Mouse (Mus musculus) MEL (cell line): ENCODE measurements around the gene Sec1. TPM values are rescaled to one million over a fixed set of nuclear protein-coding genes. Genes with fewer than 3 reads are reported as not detected.

Source experiments
- DNase-seq: peaks from one replicate; pipeline ENCODE4 v3.0.0; 2011; ENCODE audit warnings: low read depth, low spot score
- H3K27ac ChIP-seq: 2 replicates; pipeline ENCODE4 v1.5.1; 2012; ENCODE audit warnings: low read depth, mild to moderate bottlenecking, control low read depth, low read length, moderate library complexity; ENCODE audit not compliant: control insufficient read depth
- H3K27me3 ChIP-seq, 2 experiments: fragments of 150-350 bp in 1 of 2; sonication (generic) in 1 of 2; 2 replicates each; pipeline ENCODE4 v1.6.1; 2012; ENCODE audit warnings: low read length in 2 of 2, mild to moderate bottlenecking in 2 of 2, improper control_type of control experiment in 1 of 2, moderate library complexity in 1 of 2; ENCODE audit not compliant: insufficient read depth in 2 of 2, control insufficient read depth in 1 of 2
- H3K36me3 ChIP-seq, 2 experiments: 2 replicates each; pipeline ENCODE4 v1.6.1; 2012 to 2014; ENCODE audit warnings: low read length in 2 of 2, improper control_type of control experiment in 1 of 2, inconsistent platforms in 1 of 2, mild to moderate bottlenecking in 1 of 2; ENCODE audit not compliant: insufficient read depth in 2 of 2, control insufficient read depth in 1 of 2
- H3K4me1 ChIP-seq, 2 experiments: fragments of 150-350 bp in 1 of 2; sonication (generic) in 1 of 2; 2 replicates each; pipeline ENCODE4 v1.6.1; 2012; ENCODE audit warnings: low read length in 2 of 2, improper control_type of control experiment in 1 of 2, mild to moderate bottlenecking in 1 of 2; ENCODE audit not compliant: insufficient read depth in 2 of 2, control insufficient read depth in 1 of 2
- H3K4me3 ChIP-seq, 2 experiments: fragments of 150-350 bp in 1 of 2; sonication (generic) in 1 of 2; 2 replicates each; pipeline ENCODE4 v1.5.1; 2012; ENCODE audit warnings: low read depth in 2 of 2, low read length in 2 of 2, mild to moderate bottlenecking in 2 of 2, moderate library complexity in 2 of 2, control low read depth in 1 of 2, improper control_type of control experiment in 1 of 2; ENCODE audit not compliant: control insufficient read depth in 1 of 2, insufficient read depth in 1 of 2
- H3K79me2 ChIP-seq: 2 replicates; pipeline ENCODE4 v1.6.1; 2012; ENCODE audit warnings: mild to moderate bottlenecking, low read length, moderate library complexity; ENCODE audit not compliant: control insufficient read depth, poor library complexity, insufficient read depth
- H3K9ac ChIP-seq: 2 replicates; pipeline ENCODE4 v1.6.1; 2012; ENCODE audit warnings: low read depth, mild to moderate bottlenecking, control low read depth, low read length, moderate library complexity; ENCODE audit not compliant: control insufficient read depth, poor library complexity, severe bottlenecking
- H3K9me3 ChIP-seq: fragments of 150-350 bp; sonication (generic); replicated peaks from 2 replicates; pipeline ENCODE4 v1.6.1; 2012; ENCODE audit warnings: mild to moderate bottlenecking, low read length, improper control_type of control experiment, moderate library complexity; ENCODE audit not compliant: insufficient read depth
- CHD2 ChIP-seq: IDR thresholded peaks from 2 replicates; pipeline ENCODE4 v1.6.1; 2011; ENCODE audit warnings: low read length, improper control_type of control experiment
- E2F4 ChIP-seq: IDR thresholded peaks from 2 replicates; pipeline ENCODE4 v1.6.1; 2011; ENCODE audit warnings: low read depth, low read length, improper control_type of control experiment, borderline replicate concordance
- EP300 ChIP-seq, 2 experiments: IDR thresholded peaks; 2 replicates each; pipeline ENCODE4 v1.6.1; 2011; ENCODE audit warnings: improper control_type of control experiment in 2 of 2, low read length in 2 of 2, low read depth in 1 of 2, mild to moderate bottlenecking in 1 of 2
- ETS1 ChIP-seq: IDR thresholded peaks from 2 replicates; pipeline ENCODE4 v1.6.1; 2012; ENCODE audit warnings: low read depth, mild to moderate bottlenecking, inconsistent platforms, low read length, improper control_type of control experiment, moderate library complexity
- GABPA ChIP-seq: IDR thresholded peaks from 2 replicates; pipeline ENCODE4 v1.6.1; 2012; ENCODE audit warnings: low read depth, mild to moderate bottlenecking, inconsistent platforms, low read length, improper control_type of control experiment, moderate library complexity
- GATA1 ChIP-seq: IDR thresholded peaks from 2 replicates; pipeline ENCODE4 v1.6.1; 2011; ENCODE audit warnings: low read depth, low read length, improper control_type of control experiment
- HCFC1 ChIP-seq: IDR thresholded peaks from 2 replicates; pipeline ENCODE4 v1.6.1; 2012; ENCODE audit warnings: low read depth, mild to moderate bottlenecking, inconsistent platforms, low read length, improper control_type of control experiment, moderate library complexity
- MAX ChIP-seq: IDR thresholded peaks from 2 replicates; pipeline ENCODE4 v1.6.1; 2011; ENCODE audit warnings: low read length, improper control_type of control experiment
- MAZ ChIP-seq: IDR thresholded peaks from 2 replicates; pipeline ENCODE4 v1.6.1; 2012; ENCODE audit warnings: low read depth, mild to moderate bottlenecking, inconsistent platforms, low read length, improper control_type of control experiment
- MYC ChIP-seq: IDR thresholded peaks from 2 replicates; pipeline ENCODE4 v1.6.1; 2011; ENCODE audit warnings: low read depth, mild to moderate bottlenecking, low read length, improper control_type of control experiment, moderate library complexity
- POLR2A ChIP-seq, 2 experiments: IDR thresholded peaks; 2 replicates each; pipeline ENCODE4 v1.6.1; 2011 to 2012; ENCODE audit warnings: low read length in 2 of 2, mild to moderate bottlenecking in 2 of 2, control low read depth in 1 of 2, improper control_type of control experiment in 1 of 2, low read depth in 1 of 2, moderate library complexity in 1 of 2; ENCODE audit not compliant: control insufficient read depth in 1 of 2, insufficient read depth in 1 of 2, poor library complexity in 1 of 2
- RAD21 ChIP-seq: IDR thresholded peaks from 2 replicates; pipeline ENCODE4 v1.6.1; 2011; ENCODE audit warnings: mild to moderate bottlenecking, low read depth, low read length, improper control_type of control experiment
- SIN3A ChIP-seq: IDR thresholded peaks from 2 replicates; pipeline ENCODE4 v1.6.1; 2012; ENCODE audit warnings: low read length, improper control_type of control experiment, inconsistent platforms
- TCF12 ChIP-seq: IDR thresholded peaks from 2 replicates; pipeline ENCODE4 v1.6.1; 2014; ENCODE audit warnings: low read depth, mild to moderate bottlenecking, inconsistent platforms, low read length, improper control_type of control experiment, moderate library complexity
- USF2 ChIP-seq, 2 experiments: IDR thresholded peaks; 2 replicates each; pipeline ENCODE4 v1.6.1; 2011 to 2012; ENCODE audit warnings: improper control_type of control experiment in 2 of 2, low read length in 2 of 2, borderline replicate concordance in 1 of 2, inconsistent platforms in 1 of 2, low read depth in 1 of 2, mild to moderate bottlenecking in 1 of 2; ENCODE audit not compliant: insufficient read depth in 1 of 2
- ZKSCAN1 ChIP-seq: IDR thresholded peaks from 2 replicates; pipeline ENCODE4 v1.6.1; 2012; ENCODE audit warnings: low read depth, mild to moderate bottlenecking, inconsistent platforms, low read length, improper control_type of control experiment, moderate library complexity
- ZMIZ1 ChIP-seq: IDR thresholded peaks from 2 replicates; pipeline ENCODE4 v1.6.1; 2012; ENCODE audit warnings: low read depth, mild to moderate bottlenecking, inconsistent platforms, low read length, improper control_type of control experiment, moderate library complexity
- ZNF384 ChIP-seq: IDR thresholded peaks from 2 replicates; pipeline ENCODE4 v1.6.1; 2012; ENCODE audit warnings: low read depth, mild to moderate bottlenecking, inconsistent platforms, low read length, improper control_type of control experiment
- polyA plus RNA-seq, 2 experiments: library from polyadenylated mRNA; stranded (reverse) in 1 of 2; unstranded in 1 of 2; fragments of >175 nt in 1 of 2; fragments of >200 nt in 1 of 2; gene quantifications; 2 replicates each; pipeline versions ENCODE4 v1.2.1 to v1.2.4; 2012; ENCODE audit warnings: low replicate concordance in 2 of 2, low read depth in 1 of 2; ENCODE audit not compliant: insufficient read length in 2 of 2, insufficient read depth in 1 of 2, missing spikeins in 1 of 2
- total RNA-seq: library from RNA; depleted of rRNA; stranded (reverse); fragments of 300-350 nt; gene quantifications from 2 replicates; pipeline ENCODE4 v1.2.3, GENCODE M21; 2012

Sec1 gene
- total and polyA plus RNA-seq, 3 experiments = not detected

GRCm38 (mm10) chr7:45716460-45716857, 22.3 kb upstream of the Sec1 start:
- TF ChIP-seq E2F4 (no peak), MYC (no peak), GATA1 (no peak), MAZ (no peak), USF2 (IDR thresholded peaks at IDR 0.05; ENCODE audit: borderline replicate concordance in 1 of 2, insufficient read depth in 1 of 2, low read depth in 1 of 2, low read length in 2 of 2) (no peak), ZKSCAN1 (no peak), GABPA (no peak), HCFC1 (no peak), RAD21 (no peak), SIN3A (no peak), MAX (no peak), ZMIZ1 (no peak), CHD2 (no peak), ETS1 (no peak)
- H3K4me1 ChIP-seq = peaks cover 0 to 5% of the 10 kb centered on the region in 2 experiments; a peak in 1 of 4 replicates

GRCm38 (mm10) chr7:45715741-45716459, 21.7 kb upstream of the Sec1 start:
- peak; percentile 56 for DNase-seq
- Histone ChIP-seq H3K4me3 (peak overlapping the region; percentile 69 to 71), H3K9ac (peak overlapping the region; percentile 99), H3K79me2 (peaks cover 48% of the 10 kb centered on the region), H3K27ac (peak overlapping the region; percentile 96), H3K27me3 (no peaks in the 10 kb centered on the region), H3K4me1 (peaks cover 0 to 5% of the 10 kb centered on the region in 2 experiments; a peak in 1 of 4 replicates), H3K36me3 (peaks cover 2% of the 10 kb centered on the region in 2 experiments; a peak in 3 of 4 replicates), H3K9me3 (no peaks in the 10 kb centered on the region)
- no peak for TF ChIP-seq ZNF384
- TF ChIP-seq POLR2A (IDR thresholded peaks at IDR 0.05; ENCODE audit: control insufficient read depth in 1 of 2, insufficient read depth in 1 of 2, low read depth in 1 of 2, low read length in 2 of 2, poor library complexity in 1 of 2) = no peak; a peak in 1 of 4 replicates
- TF ChIP-seq MAX = 0 out of 2 replicates have a peak, but pooled peaks have one; percentile 19
- no peak for TF ChIP-seq TCF12
- TF ChIP-seq EP300 (IDR thresholded peaks at IDR 0.05; ENCODE audit: low read depth in 1 of 2, low read length in 2 of 2) = no peak

More at GRCm38 (mm10) chr7:45716460-45716857, 22.3 kb upstream of the Sec1 start:
- Histone ChIP-seq H3K9me3 (no peaks in the 10 kb centered on the region), H3K27me3 (no peaks in the 10 kb centered on the region), H3K27ac (peak overlapping the region; percentile 96), H3K9ac (peak overlapping the region; percentile 99), H3K36me3 (peaks cover 2% of the 10 kb centered on the region in 2 experiments; a peak in 3 of 4 replicates), H3K4me3 (peak overlapping the region; percentile 69 to 71), H3K79me2 (peaks cover 48% of the 10 kb centered on the region)
- DNase-seq = no peak
